Mouse (Mus musculus) thymus, adult 2 months (tissue): ENCODE results near the gene Gm45716. TPM values are rescaled to one million over a fixed set of nuclear protein-coding genes. Genes with fewer than 3 reads are reported as not detected.

ENCODE experiments used
- DNase-seq: peaks from one replicate; pipeline ENCODE4 v3.0.0; 2021
- H3K27ac ChIP-seq: fragments of 200-500 bp; 2 replicates; pipeline ENCODE4 v1.5.1; 2012; ENCODE audit warnings: low read length, control low read depth; ENCODE audit not compliant: control insufficient read depth, insufficient read depth
- H3K27me3 ChIP-seq: fragments of 200-500 bp; 2 replicates; pipeline ENCODE4 v1.6.1; 2012; ENCODE audit warnings: mild to moderate bottlenecking, low read length, moderate library complexity, mixed read lengths; ENCODE audit not compliant: control insufficient read depth, insufficient read depth
- H3K36me3 ChIP-seq: fragments of 200-500 bp; 2 replicates; pipeline ENCODE4 v1.6.1; 2012; ENCODE audit warnings: mild to moderate bottlenecking, low read length, moderate library complexity; ENCODE audit not compliant: control insufficient read depth, insufficient read depth
- H3K4me1 ChIP-seq: fragments of 200-500 bp; replicated peaks from 2 replicates; pipeline ENCODE4 v1.6.1; 2012; ENCODE audit warnings: low read length; ENCODE audit not compliant: control insufficient read depth, insufficient read depth
- H3K4me3 ChIP-seq: fragments of 200-500 bp; 2 replicates; pipeline ENCODE4 v1.5.1; 2012; ENCODE audit warnings: mild to moderate bottlenecking, low read length, control low read depth, moderate library complexity; ENCODE audit not compliant: control insufficient read depth, insufficient read depth
- CTCF ChIP-seq: fragments of 200-500 bp; IDR thresholded peaks from 2 replicates; pipeline ENCODE4 v1.5.1; 2012; ENCODE audit warnings: mild to moderate bottlenecking, control low read depth, low read length, moderate library complexity, borderline replicate concordance; ENCODE audit not compliant: control insufficient read depth, poor library complexity, insufficient read depth; ENCODE audit errors: extremely low read depth
- POLR2A ChIP-seq: fragments of 200-500 bp; IDR thresholded peaks from 2 replicates; pipeline ENCODE4 v1.6.1; 2012; ENCODE audit warnings: mild to moderate bottlenecking, low read length, control low read depth, moderate library complexity; ENCODE audit not compliant: control insufficient read depth, poor library complexity, insufficient read depth; ENCODE audit errors: extremely low read depth
- WGBS: fragments of 180-500 bp; shearing (Covaris S2); methylation state at CpG from one replicate; pipeline ENCODE4 v1.1.7; 2018; 5-methylcytosine and 5-hydroxymethylcytosine counted together
- polyA plus RNA-seq: library from polyadenylated mRNA; depleted of rRNA; stranded (reverse); fragments of >200 nt; gene quantifications from 2 replicates; pipeline ENCODE4 v1.2.3, GENCODE M21; 2012

The Gm45716 gene
- polyA plus RNA-seq, 1 experiment = 2.1 TPM

- DNase-seq = peak; percentile 99
- H3K36me3 ChIP-seq = no peaks in the 10 kb centered on the region
- peak within 1 kb of the TSS; percentile 90 for H3K27ac ChIP-seq
- H3K27me3 ChIP-seq = no peaks in the 10 kb centered on the region
- WGBS = under 1% methylated on average over 50 of the region's 51 CpGs
- H3K4me1 ChIP-seq = peaks cover 20% of the 10 kb centered on the region
- peak; percentile 54; the same call in 1 of the 2 replicates for TF ChIP-seq CTCF
- TF ChIP-seq POLR2A = peak; percentile 84
- H3K4me3 ChIP-seq = peak within 1 kb of the TSS; percentile 72
Measured at GRCm38 (mm10) chr11:90249025-90249650, 61.7 kb downstream of the Gm45716 start, which contains the start of gene Mmd. Gene Mmd (plus strand): TSS chr11:90249456.

GRCm38 (mm10) chr11:90249701-90250141, 62.2 kb downstream of the Gm45716 start:
- Histone ChIP-seq H3K27ac (peak overlapping the region; percentile 74), H3K4me3 (peak overlapping the region; percentile 72), H3K27me3 (no peaks in the 10 kb centered on the region), H3K4me1 (peaks cover 20% of the 10 kb centered on the region), H3K36me3 (no peaks in the 10 kb centered on the region)
- no peak for TF ChIP-seq POLR2A
- TF ChIP-seq CTCF = no peak
- peak; percentile 66 for DNase-seq
- WGBS = under 1% methylated on average over 22 of the region's 22 CpGs

GRCm38 (mm10) chr11:90250189-90250588, 62.7 kb downstream of the Gm45716 start:
- Histone ChIP-seq H3K4me1 (peaks cover 20% of the 10 kb centered on the region), H3K27me3 (no peaks in the 10 kb centered on the region), H3K4me3 (peak overlapping the region; percentile 72), H3K36me3 (no peaks in the 10 kb centered on the region), H3K27ac (peak overlapping the region; percentile 74)
- no peak for TF ChIP-seq CTCF
- no peak for TF ChIP-seq POLR2A
- under 1% methylated on average over 9 of the region's 9 CpGs for WGBS
- DNase-seq = peak; percentile 51

GRCm38 (mm10) chr11:90250730-90251129, 63.2 kb downstream of the Gm45716 start:
- WGBS = 7% methylated on average over 7 of the region's 7 CpGs
- Histone ChIP-seq H3K27me3 (no peaks in the 10 kb centered on the region), H3K4me1 (peaks cover 21% of the 10 kb centered on the region), H3K27ac (no peak overlapping the region; the same call in 1 of the 2 replicates), H3K36me3 (no peaks in the 10 kb centered on the region), H3K4me3 (no peak overlapping the region)
- no peak for TF ChIP-seq POLR2A
- peak; percentile 11 for DNase-seq

- TF ChIP-seq POLR2A (no peak), CTCF (no peak)
- 62% methylated on average over 2 of the region's 2 CpGs for WGBS
- H3K36me3 ChIP-seq = no peaks in the 10 kb centered on the region
- DNase-seq = no peak
- no peaks in the 10 kb centered on the region for H3K27me3 ChIP-seq
- no peak overlapping the region for H3K27ac ChIP-seq
- no peak overlapping the region for H3K4me3 ChIP-seq
- peaks cover 23% of the 10 kb centered on the region for H3K4me1 ChIP-seq
Measured at GRCm38 (mm10) chr11:90251923-90252322, 64.4 kb downstream of the Gm45716 start.

GRCm38 (mm10) chr11:90252366-90252765, 64.9 kb downstream of the Gm45716 start:
- no peak for DNase-seq
- TF ChIP-seq POLR2A = no peak
- no peak for TF ChIP-seq CTCF
- H3K27ac ChIP-seq = no peak overlapping the region
- H3K27me3 ChIP-seq = no peaks in the 10 kb centered on the region
- H3K4me1 ChIP-seq = peaks cover 25% of the 10 kb centered on the region
- H3K4me3 ChIP-seq = no peak overlapping the region
- peaks cover 1% of the 10 kb centered on the region; the same call in 1 of the 2 replicates for H3K36me3 ChIP-seq
- 95% methylated on average over 8 of the region's 8 CpGs for WGBS
